Mouse (Mus musculus) NIH3T3 (cell line): ENCODE data around the gene Zbtb17.

Experiments
- DNase-seq: peaks from one replicate; pipeline ENCODE4 v3.0.0-alpha.2; 2012; ENCODE audit warnings: low read depth

Gene Zbtb17

DNA sequence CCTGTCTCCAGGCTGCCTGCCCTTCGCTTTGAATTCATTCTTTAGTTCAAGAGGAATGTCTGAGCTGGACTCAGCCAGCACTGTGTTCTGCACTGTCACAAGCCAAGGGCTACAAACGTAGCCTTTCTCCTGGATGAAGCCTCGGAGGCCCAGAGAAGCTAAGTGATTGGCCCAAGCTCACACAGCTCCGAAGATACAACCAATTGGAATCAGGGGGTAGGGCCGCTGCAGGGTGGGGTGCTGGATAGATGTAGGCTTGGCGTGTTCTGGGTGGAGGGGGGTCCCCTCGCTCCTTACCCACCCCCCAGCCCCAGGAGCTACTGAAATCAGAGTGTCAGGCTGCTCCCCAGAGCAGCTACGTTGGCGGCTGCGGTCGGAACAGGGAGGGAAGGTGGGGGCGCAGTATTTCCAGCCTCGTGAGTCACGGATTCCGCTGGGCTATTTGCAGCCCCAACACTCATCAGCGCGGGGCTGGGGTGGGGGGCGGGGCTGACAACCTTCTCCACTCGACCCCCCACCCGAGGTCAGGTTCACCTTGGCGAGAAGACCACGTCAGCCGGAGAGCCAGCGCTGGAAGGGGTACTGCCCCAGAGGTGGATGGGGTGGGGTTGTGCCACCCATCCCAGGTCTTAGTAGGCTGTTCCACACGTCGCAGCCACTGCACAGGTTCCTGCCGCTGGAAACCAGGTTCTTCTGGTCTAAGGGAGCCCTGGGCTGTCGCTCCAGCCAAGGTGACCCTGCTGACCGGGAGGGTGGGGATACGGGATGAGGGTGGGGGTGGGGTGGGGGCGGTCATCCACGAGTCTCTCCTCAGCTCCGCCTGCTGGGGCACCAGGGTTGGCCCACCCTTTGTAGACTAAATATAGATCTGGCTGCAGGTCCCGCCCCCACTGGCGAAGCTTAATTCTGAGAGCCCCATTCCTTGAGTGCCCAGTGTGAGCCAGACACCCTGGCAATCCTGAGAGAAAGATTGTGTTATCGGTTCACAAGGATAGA, 18.7 kb upstream of the Zbtb17 start:
- DNase-seq = peak; percentile 92

DNA sequence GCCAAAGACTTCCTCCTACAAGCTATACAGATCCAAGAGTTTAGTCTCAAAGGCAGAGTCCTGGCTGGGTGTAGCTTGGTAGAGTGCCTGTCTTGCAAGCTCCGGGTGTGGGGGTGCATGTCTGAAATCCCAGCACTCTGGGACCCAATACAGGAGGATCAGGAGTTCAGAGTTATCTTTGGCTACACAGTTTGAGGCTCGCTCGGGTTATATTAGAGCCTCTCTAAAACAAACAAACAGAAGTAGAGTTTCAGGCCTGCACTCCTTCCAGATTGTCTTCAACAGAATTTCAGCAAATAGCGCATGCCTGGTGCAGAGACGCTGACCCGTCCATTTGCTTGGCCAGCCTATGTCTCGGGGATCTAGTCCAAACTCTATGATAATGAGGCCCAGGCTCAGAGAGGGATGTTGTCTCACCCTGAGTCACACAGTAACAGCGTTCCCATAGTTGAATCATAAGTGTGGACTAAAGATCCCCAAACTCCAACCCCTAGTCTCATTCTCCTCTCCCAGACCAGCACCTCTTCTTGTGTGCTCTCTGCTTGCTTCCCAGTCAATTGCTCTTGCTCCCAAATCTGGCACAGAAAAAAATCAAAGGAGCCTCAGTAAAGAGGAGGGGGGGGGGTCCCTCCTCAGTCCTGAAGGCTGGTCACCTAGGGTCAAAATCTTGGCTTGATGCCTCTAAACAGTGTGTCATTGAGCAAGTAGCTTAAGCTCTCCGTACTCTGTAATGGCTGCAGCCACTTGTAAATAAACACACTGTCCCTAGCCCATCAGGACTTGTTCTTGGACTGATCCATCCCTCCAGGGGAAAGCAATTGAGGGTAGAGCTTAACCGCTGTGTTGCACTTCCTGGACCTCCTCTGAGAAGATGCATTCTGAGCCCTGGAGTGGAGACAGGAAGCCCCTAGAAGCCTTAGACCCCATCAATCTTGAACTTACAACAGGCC, 17.4 kb upstream of the Zbtb17 start:
- peak; percentile 79 for DNase-seq

DNA sequence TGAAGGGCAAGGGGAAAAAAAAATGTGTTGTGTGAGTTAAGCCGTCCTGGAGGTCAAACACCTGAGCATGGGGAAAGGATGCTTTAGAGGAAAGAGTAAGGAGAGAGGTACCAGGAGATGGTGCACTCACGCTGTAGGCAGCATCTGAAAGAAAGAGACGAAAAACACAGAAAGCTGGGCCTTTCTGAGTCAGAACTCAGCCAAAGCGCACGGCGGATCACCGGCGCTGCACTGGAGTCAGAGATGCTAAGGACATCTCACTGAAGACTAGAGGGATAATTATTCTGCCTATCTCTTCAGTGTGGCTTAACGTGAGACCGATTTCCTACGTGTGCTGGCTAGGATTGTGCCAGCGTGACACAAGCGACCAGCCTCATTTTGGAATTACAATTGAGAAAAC, 16.5 kb upstream of the Zbtb17 start:
- DNase-seq = no peak

DNA sequence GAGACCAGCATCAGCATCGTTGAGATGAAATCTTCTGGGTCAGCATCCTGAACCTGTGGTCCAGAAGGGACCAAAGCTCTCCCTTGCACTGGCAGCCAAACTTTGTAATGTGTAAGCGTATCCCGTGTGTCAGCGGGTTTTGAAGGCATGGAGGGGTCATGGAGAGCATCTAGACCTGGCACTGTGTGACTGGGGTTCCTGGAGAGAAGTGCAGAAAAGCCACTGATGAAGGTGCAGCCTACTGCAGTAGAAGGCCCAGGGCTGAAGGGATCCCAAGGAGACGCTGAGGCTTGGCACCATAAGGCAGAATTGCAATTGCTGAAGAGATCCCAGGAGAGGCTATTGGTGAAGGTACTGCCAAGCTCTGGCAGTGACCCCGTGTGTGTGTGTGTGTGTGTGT, 15.1 kb upstream of the Zbtb17 start:
- DNase-seq = no peak

DNA sequence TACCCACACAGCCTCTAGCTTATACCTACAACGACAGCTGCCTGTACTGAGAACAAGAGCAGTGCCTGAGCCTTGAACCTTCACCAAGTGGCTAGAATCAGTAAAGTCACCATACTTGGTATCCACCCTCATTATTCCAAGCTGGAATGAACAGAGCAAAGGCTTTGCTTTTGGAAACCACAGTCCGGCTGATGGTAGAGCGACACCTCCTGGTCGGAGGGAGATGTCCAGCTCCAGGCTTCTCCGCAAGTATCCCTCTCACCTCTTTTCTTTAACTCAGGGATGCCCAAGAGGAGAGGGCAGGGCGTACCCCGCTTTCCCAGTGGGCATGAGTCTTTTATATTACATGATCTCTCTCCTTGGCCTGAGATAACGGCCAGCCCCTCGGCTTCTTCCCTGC, 14.6 kb upstream of the Zbtb17 start:
- DNase-seq = peak; percentile 82

DNA sequence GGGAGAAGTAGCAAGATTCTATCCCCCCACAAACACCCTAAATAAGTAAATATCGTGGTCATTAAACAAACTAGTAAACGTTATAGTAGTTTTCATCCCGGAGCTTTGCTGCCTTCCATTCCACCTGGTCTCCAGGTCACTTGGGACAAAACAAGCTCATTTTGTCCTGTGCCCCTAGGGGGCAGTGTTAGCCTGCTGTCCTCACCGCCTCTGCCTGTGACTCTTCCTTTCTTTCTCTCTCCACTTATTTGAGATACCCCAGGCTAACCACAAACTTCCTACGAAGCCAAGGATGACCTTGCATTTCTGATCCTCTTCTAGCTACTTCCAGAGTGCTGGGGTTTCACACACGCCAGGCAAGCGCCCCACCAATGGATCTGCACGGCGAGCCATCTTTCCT, 13.5 kb upstream of the Zbtb17 start:
- peak; percentile 84 for DNase-seq

DNA sequence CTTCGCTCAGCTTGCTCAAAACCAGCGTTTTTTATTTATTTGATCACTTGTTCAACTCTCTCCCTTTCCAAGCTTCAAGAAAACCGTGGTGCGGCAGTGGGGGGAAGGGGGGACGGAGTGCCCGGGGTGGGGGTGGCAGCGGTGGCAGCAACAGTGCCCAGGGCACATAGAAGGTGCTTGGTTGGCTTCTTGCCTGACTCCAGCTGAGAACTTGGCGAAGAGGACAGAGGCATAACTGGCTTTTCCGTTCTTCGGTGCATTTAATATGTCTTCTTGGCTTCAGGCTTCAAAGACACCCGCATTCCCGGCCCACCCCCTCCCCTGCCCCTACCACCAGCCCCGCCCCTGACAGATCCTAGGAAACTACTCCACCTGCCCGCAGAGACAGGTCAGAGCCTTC, 11.8 kb upstream of the Zbtb17 start:
- DNase-seq = no peak

DNA sequence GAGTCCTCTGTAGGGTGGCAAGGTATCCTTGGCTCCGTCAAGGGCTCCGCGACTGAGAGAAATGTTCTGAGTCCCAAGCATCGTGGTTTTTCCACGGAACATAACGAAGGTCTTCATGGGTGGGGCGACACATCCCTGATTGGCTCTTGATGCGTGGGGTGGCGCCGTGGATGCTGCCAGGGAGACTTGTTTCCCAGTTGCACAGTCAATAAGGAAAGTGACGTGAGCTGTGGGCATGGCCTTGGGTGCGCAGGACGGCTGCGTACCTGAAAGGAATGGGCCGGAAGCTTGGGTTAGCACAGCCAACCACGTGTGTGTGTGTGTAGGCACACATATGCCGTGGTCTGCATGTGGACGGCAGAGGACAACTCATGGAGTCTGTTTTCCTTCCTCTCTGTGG, 11.3 kb upstream of the Zbtb17 start:
- DNase-seq = no peak

DNA sequence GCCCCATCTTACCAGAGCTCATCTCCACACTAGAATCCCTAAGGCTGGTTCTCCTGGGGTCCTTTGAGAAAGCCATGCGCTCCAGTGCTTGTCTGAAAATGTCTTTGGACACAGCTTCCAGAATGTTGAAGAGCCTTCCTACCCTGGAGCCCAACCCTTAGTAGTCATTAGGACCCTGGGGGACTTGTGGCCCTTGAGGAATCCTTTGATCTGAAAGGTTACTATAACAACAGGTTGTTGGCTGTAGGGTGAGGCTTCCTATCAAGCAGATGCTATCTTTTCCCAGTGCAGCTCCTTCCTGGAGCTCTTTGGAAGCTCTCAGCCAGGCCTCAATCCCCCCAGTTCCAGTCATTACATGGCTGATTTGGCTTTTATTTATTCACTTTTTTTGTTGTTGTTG, 8.5 kb upstream of the Zbtb17 start, which contains the start of gene Srarp:
TSS of gene Srarp (minus strand) at position 132 of the 400 bp plus-strand sequence.
- DNase-seq = no peak

DNA sequence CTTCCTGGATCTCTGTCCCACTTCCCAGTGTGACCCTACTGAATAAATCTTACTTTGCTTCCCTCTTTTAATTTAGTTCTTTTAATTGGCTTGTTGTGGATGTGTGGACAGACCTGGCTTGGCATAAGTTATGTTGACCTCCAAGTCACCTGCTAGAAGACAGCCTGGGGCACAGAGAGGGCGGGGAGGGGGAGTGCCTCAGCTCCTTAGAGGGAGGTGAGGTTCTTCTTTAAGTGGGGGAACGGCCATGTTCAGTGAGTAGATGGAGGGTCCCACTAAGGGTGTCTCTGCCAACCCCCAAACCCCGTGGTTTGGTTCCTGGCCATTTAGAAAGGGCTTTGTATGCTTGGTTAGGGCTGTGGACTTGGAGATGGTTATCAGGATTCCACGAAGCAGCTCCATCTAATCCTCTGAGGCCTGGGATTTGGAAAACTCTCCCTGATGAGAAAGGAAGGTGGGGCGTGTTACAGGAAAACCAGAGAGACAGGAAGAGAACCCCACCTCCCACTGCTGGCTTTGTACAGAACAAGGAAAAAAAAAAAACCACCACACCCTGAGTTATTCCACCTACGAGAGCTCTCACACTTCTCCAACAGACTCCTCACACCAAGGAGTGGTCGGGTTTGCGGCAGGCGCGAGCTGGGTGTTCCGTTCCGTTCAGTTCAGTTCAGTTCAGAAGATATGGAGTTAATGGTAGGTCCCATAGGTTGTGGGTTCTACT, 5.2 kb upstream of the Zbtb17 start:
- DNase-seq = no peak

DNA sequence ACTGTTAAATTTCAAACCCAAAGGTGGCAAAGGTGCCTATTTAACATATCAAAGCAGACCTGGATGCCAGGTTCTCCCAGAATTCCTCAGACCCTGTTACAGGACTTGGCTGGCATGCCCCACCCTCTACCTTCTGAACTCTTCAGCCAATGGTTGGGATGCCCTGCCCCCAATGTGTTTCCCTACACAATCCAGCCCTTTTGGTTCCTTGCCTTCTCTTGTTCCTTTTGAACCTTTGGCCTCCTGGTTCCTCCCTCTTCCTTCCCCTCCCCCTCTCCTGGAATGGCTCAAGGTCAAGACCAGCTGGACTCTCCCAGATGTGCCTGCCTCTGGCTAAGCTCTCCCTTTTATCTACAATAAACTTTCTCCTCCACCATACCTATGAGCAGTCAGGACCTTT, 3.6 kb upstream of the Zbtb17 start:
- no peak for DNase-seq

DNA sequence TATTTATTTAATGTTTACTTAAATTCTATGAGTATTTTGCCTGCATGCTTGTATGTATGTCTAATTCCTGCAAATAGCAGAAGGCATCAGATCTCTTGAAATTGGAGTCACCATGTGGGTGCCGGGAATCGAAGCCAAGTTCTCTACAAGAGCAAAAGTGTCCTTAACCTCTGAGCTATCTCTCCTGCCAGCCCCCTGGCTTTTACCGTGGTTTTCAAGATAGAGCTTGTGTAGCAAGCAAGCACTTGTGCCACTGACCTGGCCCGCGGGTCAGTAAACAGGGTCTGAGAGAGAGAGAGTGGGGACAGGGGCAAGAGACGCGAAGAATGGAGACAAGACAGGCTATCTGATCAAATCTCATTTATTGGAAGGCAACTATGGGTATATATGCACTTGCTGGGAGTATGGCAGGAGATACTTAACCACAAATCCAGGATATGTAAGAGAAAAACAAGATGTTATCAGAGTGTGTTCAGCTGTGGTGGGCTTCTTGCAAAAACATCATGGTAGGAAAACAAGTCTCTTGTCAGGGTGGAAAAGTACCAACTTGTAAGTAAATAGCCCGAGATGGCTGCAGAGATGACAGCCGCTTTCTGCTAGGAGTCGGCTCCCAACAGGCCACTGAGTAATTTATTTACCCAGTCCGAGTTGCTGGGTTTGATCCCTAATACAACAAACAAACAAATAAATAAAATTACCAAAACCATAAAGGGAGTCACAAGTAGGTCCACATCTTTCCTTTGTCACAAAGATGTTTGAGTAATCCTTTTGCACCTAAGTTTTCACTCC, 619 bp upstream of the Zbtb17 start:
- DNase-seq = no peak

DNA sequence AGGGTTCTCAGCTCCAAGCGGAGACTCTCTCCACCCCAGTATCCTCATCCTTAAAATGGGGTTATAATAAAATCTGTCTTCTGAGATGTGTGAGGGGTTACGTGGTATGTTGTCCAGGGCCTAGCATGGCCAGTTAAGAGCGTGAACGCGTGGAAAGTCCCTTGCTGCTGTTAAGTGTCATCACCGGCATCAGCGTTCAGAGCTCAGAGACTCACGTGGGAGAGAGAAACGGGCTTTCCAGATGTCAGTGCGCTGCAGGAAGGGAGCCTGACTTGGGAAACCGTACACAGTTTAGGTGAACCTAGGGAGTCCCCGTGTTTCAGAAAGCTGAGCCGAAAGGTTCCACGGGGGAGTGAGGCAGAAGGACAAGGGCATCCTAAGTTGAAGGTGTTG, 870 bp downstream of the Zbtb17 start:
- DNase-seq = no peak

DNA sequence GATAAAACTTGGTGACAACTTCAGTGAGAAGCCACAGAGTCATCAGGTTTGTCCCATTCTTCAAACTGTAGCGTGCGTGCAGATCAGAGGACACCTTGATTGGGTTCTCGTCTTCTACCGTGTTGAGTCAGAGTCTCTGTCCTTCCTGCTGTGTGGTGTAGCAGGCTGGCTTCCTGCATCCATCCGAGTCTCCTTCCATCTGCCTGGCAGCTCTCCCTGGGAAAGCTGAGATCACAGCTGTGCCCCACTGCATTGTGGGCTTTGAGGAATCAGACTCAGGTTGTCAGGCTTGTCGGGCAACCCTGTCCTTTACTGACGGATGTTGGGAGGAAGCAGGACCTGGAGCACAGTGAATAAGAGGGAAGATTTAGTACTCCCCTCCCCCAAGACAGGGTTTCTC, 1.8 kb downstream of the Zbtb17 start:
- DNase-seq = no peak

DNA sequence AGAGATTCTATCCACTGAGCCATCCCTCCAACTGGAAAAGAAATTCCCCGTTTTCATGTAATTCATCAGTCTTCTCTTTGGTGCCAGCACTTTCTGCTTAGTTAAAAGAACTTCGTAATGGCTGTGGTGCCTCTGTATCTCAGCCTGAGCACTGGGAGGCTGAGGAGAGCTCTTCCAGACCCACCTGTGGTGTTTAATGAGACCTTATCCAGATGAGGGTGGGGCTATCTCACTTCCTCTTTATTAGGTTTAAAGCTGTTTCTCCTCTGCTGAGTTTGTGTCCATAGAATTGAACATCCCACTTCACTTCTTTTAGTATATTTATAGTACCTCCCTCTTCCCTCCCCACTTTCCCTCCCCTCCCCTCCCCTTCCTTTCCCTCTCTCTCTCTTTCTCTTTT, 6.8 kb downstream of the Zbtb17 start:
- DNase-seq = no peak

DNA sequence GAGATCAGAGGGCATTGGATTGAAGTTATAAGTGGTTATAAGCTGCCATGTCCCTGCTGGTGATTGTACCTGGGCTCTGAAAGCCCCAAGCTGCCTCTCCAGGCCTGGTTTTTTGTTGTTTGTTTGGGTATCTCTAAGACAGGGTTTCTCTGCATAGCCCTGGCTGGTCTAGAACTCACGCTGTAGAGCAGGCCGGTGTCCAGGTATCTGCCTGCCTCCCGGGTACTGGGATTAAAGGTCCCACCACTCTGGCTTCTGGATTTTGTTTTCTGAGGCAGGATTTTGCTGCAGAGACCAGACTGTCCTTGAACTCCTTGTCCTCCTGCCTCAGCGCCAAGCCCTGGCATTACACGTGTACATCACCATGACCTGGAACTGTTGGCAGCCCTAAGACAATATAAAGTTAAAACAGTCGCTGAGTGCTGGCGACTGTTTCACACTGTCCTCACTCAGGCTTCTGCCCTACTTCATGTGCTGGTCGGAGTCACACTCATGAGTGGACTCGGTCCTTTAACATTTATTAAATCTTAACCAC, 7.5 kb downstream of the Zbtb17 start:
- no peak for DNase-seq

DNA sequence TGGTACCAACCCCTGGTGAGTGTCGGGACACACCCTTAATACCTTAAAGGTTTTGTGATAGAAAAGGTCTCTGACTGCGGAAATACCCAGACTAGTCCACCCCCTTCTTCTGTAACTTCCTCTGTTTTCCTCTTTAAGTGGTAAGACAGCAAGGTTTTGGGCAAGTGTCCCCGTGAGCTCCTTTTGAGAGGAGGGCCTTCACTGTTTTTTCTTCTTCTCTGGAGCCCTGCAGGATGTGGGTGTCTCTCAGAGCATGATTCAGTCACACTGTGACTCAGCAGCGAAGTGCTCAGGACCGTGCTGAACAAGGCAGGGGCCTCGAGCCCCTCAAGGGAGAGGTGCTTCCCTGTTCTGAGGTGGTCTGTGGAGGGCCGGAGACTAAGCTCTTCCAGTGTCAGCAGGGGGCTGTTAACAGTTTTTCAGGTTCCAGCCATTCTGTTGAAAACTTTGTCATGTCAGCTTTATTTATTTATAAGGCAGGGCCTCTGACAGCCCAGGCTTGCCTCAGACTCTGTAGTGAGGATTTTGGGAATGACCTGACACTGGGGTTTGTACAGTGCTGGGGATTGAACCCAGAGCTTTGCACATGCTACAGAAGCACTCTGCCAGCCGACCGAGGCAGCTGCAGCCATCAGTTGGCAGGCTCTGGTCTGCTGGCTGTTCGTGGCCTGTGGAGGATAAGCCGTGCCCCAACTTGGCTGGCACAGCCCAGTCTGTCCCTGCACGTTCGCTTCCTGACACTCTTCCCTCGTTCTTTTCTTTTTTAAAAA, 10.3 kb downstream of the Zbtb17 start:
- DNase-seq = peak; percentile 42

DNA sequence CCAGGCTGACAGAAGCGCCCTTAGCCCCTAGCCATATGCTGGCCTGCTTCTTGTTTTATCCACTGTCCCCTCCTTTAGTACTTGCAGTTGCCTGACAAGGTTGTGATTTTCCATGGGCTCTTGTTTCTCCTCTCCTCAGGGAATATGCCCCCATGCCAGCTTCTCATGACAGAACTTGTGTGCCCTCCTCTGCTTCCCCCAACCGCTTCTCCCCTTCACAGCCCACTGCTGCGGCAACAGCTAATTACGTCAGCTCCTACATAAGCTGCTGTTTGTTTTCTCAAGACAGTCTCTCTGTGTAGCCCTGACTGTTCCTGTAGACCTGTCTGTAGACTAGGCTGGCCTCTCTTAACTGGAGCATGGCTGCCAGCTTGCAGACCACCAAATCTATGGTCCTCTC, 11.1 kb downstream of the Zbtb17 start:
- no peak for DNase-seq

DNA sequence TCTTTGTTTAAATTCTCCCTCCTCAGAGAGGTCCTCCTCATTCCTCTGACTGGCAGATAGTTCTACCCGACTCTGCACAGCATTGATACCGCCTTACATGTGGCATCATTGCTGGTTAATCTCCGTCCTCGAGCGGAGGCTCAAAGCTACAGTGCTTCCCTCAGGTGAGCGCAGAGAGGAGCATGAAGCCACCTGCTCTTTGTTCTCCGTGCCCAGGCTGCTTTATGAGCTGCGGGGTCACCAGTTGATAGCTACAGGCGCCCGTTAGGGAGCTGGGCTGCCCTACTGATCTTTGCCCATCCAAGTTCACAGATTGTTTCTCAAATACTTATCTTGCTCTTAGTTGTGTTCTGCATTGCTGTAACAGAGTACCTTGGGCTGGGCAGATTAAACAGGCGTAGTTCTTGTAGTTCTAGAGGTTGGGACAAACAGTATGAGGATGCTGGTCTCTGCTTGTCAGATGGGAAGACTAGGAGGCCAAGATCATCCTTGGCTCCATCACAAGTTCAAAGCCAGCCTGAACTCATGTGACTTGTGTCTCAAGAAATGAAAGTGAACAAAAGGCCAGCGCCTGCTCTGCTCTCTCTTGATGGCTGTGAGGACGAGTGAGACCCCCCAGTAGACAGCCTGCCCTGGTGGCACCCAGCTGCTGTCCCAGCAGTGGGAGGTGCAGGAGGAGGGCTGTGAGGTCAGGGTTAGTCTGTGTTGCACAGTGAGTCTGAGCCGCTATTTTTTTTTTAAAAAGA, 11.9 kb downstream of the Zbtb17 start:
- DNase-seq = no peak
